Mouse (Mus musculus) midbrain, embryonic 14.5 days (tissue): ENCODE data around the gene Acot2. TPM values are rescaled to one million over a fixed set of nuclear protein-coding genes. Genes with fewer than 3 reads are reported as not detected.
"Not testable (repeated sequence)": the region's sequence is repeated elsewhere in the genome, so short reads cannot be mapped to it uniquely, and the experiment has no call there.

Source experiments
- ATAC-seq: fragments of 200-750 bp; cut with Nextera tagmentation; 2 replicates; pipeline ENCODE4 v1.8.0; 2017; ENCODE audit warnings: moderate number of reproducible peaks, moderate library complexity; ENCODE audit not compliant: low FRiP score, low TSS enrichment
- DNase-seq: peaks from one replicate; pipeline ENCODE4 v3.0.0-alpha.2; 2015
- H3K27ac ChIP-seq: fragments of 300-500 bp; sonication (generic); replicated peaks from 2 replicates; pipeline ENCODE4 v1.5.1; 2014; ENCODE audit warnings: mild to moderate bottlenecking, low read depth, low read length, moderate library complexity
- H3K27me3 ChIP-seq: fragments of 300-500 bp; sonication (generic); 2 replicates; pipeline ENCODE4 v1.6.1; 2014; ENCODE audit warnings: low read length, control low read depth, mixed read lengths; ENCODE audit not compliant: control insufficient read depth, insufficient read depth
- H3K36me3 ChIP-seq: fragments of 300-500 bp; sonication (generic); 2 replicates; pipeline ENCODE4 v1.6.1; 2014; ENCODE audit warnings: low read length, control low read depth; ENCODE audit not compliant: control insufficient read depth, insufficient read depth
- H3K4me1 ChIP-seq: fragments of 300-500 bp; sonication (generic); 2 replicates; pipeline ENCODE4 v1.6.1; 2014; ENCODE audit warnings: mild to moderate bottlenecking, antibody characterized with exemption, low read length, control low read depth; ENCODE audit not compliant: control insufficient read depth, insufficient read depth
- H3K4me2 ChIP-seq: fragments of 300-500 bp; sonication (generic); 2 replicates; pipeline ENCODE4 v1.6.1; 2014; ENCODE audit warnings: mild to moderate bottlenecking, low read length, moderate library complexity
- H3K4me3 ChIP-seq: fragments of 300-500 bp; sonication (generic); replicated peaks from 2 replicates; pipeline ENCODE4 v1.5.1; 2014; ENCODE audit warnings: low read depth, low read length
- H3K9ac ChIP-seq: fragments of 300-500 bp; sonication (generic); replicated peaks from 2 replicates; pipeline ENCODE4 v1.6.1; 2014; ENCODE audit warnings: mild to moderate bottlenecking, low read length, moderate library complexity
- H3K9me3 ChIP-seq: fragments of 300-500 bp; sonication (generic); 2 replicates; pipeline ENCODE4 v1.6.1; 2016; ENCODE audit warnings: low read length, control low read depth, mixed read lengths; ENCODE audit not compliant: control insufficient read depth
- WGBS: fragments of 180-500 bp; shearing (Covaris S2); extraction: QIAGEN DNeasy Blood & Tissue Kit; methylation state at CpG from one replicate; pipeline ENCODE4 v1.1.7; 2014; 5-methylcytosine and 5-hydroxymethylcytosine counted together
- polyA plus RNA-seq: library from polyadenylated mRNA; unstranded; fragments of >200 nt; fragmentation: Nextera tagmentation; extraction: Ambion mirVana; gene quantifications from 2 replicates; pipeline ENCODE4 v1.2.1, GENCODE M21; 2014

Gene Acot2
- polyA plus RNA-seq, 1 experiment from 2014 or later, result 9.2 TPM

DNA sequence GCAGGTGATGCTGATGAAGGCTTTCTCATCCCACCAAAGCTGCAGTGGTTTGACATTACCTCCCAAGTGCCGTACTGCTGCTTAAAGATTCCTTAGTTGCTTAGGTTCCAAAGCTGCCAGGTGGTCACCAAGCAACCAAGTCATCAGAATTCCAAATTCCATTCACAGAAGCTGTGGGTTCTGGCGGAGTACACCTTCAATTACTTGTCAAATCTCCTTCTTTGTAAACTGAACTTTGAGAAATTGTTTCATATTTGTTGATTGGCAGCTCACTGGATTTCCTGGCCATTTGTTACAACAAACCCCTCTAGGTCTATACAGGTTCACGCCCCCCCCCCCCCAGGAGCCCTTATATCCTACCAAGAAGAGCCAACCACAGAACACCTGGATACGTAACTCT, 2.9 kb upstream of the Acot2 start, which contains the start of gene Heatr4:
Heatr4 (minus strand) TSS at position 101 of the 400 bp plus-strand sequence.
- Histone ChIP-seq H3K4me3 (no peak within 1 kb of the TSS), H3K27me3 (no peaks in the 10 kb centered on the region), H3K9me3 (no peaks in the 10 kb centered on the region), H3K4me2 (no peak within 1 kb of the TSS), H3K4me1 (peaks cover 4% of the 10 kb centered on the region; the same call in 1 of the 2 replicates), H3K27ac (no peak within 1 kb of the TSS), H3K36me3 (no peaks in the 10 kb centered on the region), H3K9ac (no peak within 1 kb of the TSS)
- 68% methylated on average over 4 of the region's 4 CpGs for WGBS
- ATAC-seq, result no peak
- DNase-seq, result no peak

GRCm38 (mm10) chr12:83987242-83987582, 449 bp upstream of the Acot2 start:
- peaks cover 4% of the 10 kb centered on the region; the same call in 1 of the 2 replicates for H3K4me1 ChIP-seq
- DNase-seq (no peak), ATAC-seq (no peak)
- 38% methylated on average over 8 of the region's 8 CpGs for WGBS
- peak overlapping the region; percentile 55 for H3K4me3 ChIP-seq
- no peaks in the 10 kb centered on the region for H3K36me3 ChIP-seq
- peak overlapping the region; percentile 63 for H3K4me2 ChIP-seq
- H3K27ac ChIP-seq, result peak overlapping the region; percentile 89
- H3K9ac ChIP-seq, result no peak overlapping the region
- H3K9me3 ChIP-seq, result no peaks in the 10 kb centered on the region
- no peaks in the 10 kb centered on the region for H3K27me3 ChIP-seq

GRCm38 (mm10) chr12:83988483-83988882, 822 bp downstream of the Acot2 start:
- Histone ChIP-seq H3K9ac (peak overlapping the region; percentile 68; the same call in 1 of the 2 replicates), H3K4me2 (peak overlapping the region; percentile 63), H3K4me3 (peak overlapping the region; percentile 55), H3K36me3 (no peaks in the 10 kb centered on the region), H3K27ac (peak overlapping the region; percentile 89; the same call in 1 of the 2 replicates), H3K27me3 (no peaks in the 10 kb centered on the region), H3K4me1 (peaks cover 4% of the 10 kb centered on the region; the same call in 1 of the 2 replicates), H3K9me3 (no peaks in the 10 kb centered on the region)
- WGBS, result 74% methylated on average over 4 of the region's 4 CpGs
- ATAC-seq, result no peak
- DNase-seq, result no peak

- Histone ChIP-seq H3K9me3 (no peaks in the 10 kb centered on the region), H3K27me3 (no peaks in the 10 kb centered on the region), H3K9ac (no peak overlapping the region), H3K4me3 (no peak overlapping the region), H3K4me1 (peaks cover 4% of the 10 kb centered on the region; the same call in 1 of the 2 replicates), H3K36me3 (no peaks in the 10 kb centered on the region), H3K4me2 (no peak overlapping the region), H3K27ac (no peak overlapping the region)
- WGBS, result 97% methylated on average over 4 of the region's 4 CpGs
- no peak for ATAC-seq
- no peak for DNase-seq
Observed at GRCm38 (mm10) chr12:83989378-83989777, 1.7 kb downstream of the Acot2 start.

DNA sequence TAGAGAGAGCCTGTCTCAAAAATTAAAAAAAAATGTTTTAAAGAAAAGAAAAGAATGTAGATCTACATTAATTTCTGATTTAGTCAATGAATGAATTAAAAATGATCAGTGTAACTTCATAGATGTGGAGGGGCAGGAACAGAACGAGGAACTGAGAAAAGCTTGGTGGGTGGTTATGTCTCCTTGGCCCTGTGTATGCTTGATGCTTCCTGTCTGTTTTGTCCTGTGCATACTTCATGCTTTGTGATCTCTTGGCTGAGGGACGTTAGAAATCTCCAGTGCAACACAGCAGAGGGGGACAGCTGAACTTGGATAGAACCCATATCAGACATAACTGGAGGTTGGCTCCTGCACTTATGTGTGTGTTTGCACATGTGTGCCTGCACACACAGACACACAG, 9.6 kb downstream of the Acot2 start:
- no peak overlapping the region for H3K4me2 ChIP-seq
- DNase-seq, result no peak
- WGBS, result 57% methylated on average over 2 of the region's 2 CpGs
- H3K27ac ChIP-seq, result no peak overlapping the region
- ATAC-seq, result no peak
- H3K27me3 ChIP-seq, result no peaks in the 10 kb centered on the region
- no peak overlapping the region for H3K9ac ChIP-seq
- H3K4me3 ChIP-seq, result no peak overlapping the region
- no peaks in the 10 kb centered on the region for H3K9me3 ChIP-seq
- H3K4me1 ChIP-seq, result no peaks in the 10 kb centered on the region
- H3K36me3 ChIP-seq, result no peaks in the 10 kb centered on the region

- H3K27me3 ChIP-seq, result no peaks in the 10 kb centered on the region
- H3K9me3 ChIP-seq, result no peaks in the 10 kb centered on the region
- H3K36me3 ChIP-seq, result no peaks in the 10 kb centered on the region
- H3K27ac ChIP-seq, result no peak overlapping the region
- DNase-seq, result no peak
- ATAC-seq, result no peak
- no peaks in the 10 kb centered on the region for H3K4me1 ChIP-seq
- H3K4me2 ChIP-seq, result no peak overlapping the region
- H3K9ac ChIP-seq, result no peak overlapping the region
- WGBS, result 65% methylated on average over 11 of the region's 11 CpGs
- H3K4me3 ChIP-seq, result no peak overlapping the region
Observed at GRCm38 (mm10) chr12:83998341-83999107, 10.9 kb downstream of the Acot2 start.

DNA sequence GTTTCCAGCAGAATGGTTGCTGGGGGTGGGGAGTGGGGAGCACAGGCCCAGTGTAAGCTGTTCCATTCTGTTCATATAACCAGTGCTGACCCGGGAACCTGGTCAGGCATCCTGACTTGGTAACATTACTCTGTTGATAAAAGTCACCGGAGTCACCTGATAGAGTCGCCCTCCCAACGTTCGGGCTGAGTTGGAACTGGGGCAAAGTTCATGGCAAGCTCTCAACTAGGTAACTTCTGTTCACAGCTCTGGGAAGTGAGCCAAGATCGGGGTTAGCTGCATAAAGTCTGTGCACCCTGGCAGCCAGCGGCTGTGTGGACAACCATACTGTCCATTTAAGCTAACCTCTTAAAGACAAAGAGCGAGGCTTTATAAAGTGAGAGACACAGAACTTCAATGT, 11.6 kb downstream of the Acot2 start:
- not testable (repeated sequence) for H3K9ac ChIP-seq, H3K27me3 ChIP-seq, H3K36me3 ChIP-seq, H3K4me2 ChIP-seq, ATAC-seq, H3K27ac ChIP-seq, H3K4me1 ChIP-seq, H3K4me3 ChIP-seq, H3K9me3 ChIP-seq
- peak; percentile 31 for DNase-seq
- WGBS, result 78% methylated on average over 8 of the region's 8 CpGs

DNA sequence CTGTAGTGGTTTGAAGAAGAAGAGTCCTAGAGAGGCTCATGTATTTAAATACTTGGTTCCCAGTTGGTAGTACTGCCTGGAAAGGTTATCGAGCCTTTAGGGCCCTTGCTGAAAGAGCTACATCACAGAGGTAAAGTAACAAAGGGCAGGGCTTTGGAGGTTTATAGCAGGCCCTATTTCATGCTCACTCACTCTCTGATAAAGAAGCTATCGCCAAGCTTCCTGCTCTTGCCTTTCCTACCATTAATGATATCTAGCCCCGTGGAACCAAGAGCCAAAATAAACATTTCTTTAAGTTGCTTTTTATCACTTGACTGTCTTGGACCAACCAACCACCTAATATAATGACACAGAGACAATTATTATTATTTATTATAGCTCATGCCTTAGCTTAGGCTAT, 12.8 kb downstream of the Acot2 start:
- Histone ChIP-seq H3K36me3 (no peaks in the 10 kb centered on the region), H3K4me3 (no peak overlapping the region), H3K9ac (no peak overlapping the region), H3K9me3 (no peaks in the 10 kb centered on the region), H3K27ac (no peak overlapping the region), H3K4me1 (no peaks in the 10 kb centered on the region), H3K27me3 (no peaks in the 10 kb centered on the region), H3K4me2 (no peak overlapping the region)
- 91% methylated on average over 3 of the region's 3 CpGs for WGBS
- ATAC-seq (no peak), DNase-seq (no peak)

DNA sequence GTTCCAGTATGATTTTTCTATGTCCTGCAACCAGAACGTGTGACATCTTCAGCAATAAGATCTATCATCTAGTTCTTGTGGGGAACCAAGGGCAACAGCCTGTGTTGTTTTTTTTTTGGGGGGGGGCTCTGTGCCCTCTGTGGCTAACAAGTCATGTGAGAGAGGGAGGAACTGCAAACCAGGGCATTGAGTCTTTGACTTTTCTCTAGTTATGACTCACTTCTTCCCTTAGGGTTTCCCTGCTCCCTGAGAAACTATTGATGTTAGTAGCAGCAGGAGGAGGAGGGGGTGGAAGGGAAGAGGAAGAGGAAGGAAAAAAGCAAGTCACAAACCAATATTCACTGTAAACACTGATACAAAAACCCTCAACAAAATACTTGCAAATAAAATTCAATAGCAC, 16.2 kb downstream of the Acot2 start:
- H3K27ac ChIP-seq, result no peak overlapping the region
- H3K4me2 ChIP-seq, result no peak overlapping the region
- DNase-seq (no peak), ATAC-seq (no peak)
- 95% methylated on average over 1 of the region's 1 CpGs for WGBS
- no peak overlapping the region for H3K4me3 ChIP-seq
- no peaks in the 10 kb centered on the region for H3K9me3 ChIP-seq
- no peaks in the 10 kb centered on the region for H3K27me3 ChIP-seq
- no peak overlapping the region for H3K9ac ChIP-seq
- H3K4me1 ChIP-seq, result no peaks in the 10 kb centered on the region
- no peaks in the 10 kb centered on the region for H3K36me3 ChIP-seq
